Mouse (Mus musculus) embryonic facial prominence, embryonic 15.5 days (tissue): ENCODE measurements around the gene Ryk. TPM values are rescaled to one million over a fixed set of nuclear protein-coding genes. Genes with fewer than 3 reads are reported as not detected.

Experiments used
- ATAC-seq: fragments of 200-750 bp; cut with Nextera tagmentation; 2 replicates; pipeline ENCODE4 v1.8.0; 2017; ENCODE audit warnings: low read depth, moderate TSS enrichment; ENCODE audit not compliant: insufficient number of reproducible peaks, low FRiP score, low TSS enrichment
- H3K27ac ChIP-seq: fragments of 300-500 bp; sonication (generic); replicated peaks from 2 replicates; pipeline ENCODE4 v1.5.1; 2015; ENCODE audit warnings: mild to moderate bottlenecking, inconsistent platforms
- H3K27me3 ChIP-seq: fragments of 300-500 bp; sonication (generic); 2 replicates; pipeline ENCODE4 v1.6.1; 2015; ENCODE audit warnings: inconsistent platforms
- H3K36me3 ChIP-seq: fragments of 300-500 bp; sonication (generic); 2 replicates; pipeline ENCODE4 v1.6.1; 2015; ENCODE audit warnings: mild to moderate bottlenecking, inconsistent platforms
- H3K4me1 ChIP-seq: fragments of 300-500 bp; sonication (generic); 2 replicates; pipeline ENCODE4 v1.6.1; 2015; ENCODE audit warnings: inconsistent platforms
- H3K4me2 ChIP-seq: fragments of 300-500 bp; sonication (generic); replicated peaks from 2 replicates; pipeline ENCODE4 v1.6.1; 2015; ENCODE audit warnings: mild to moderate bottlenecking, inconsistent platforms
- H3K4me3 ChIP-seq: fragments of 300-500 bp; sonication (generic); replicated peaks from 2 replicates; pipeline ENCODE4 v1.5.1; 2015; ENCODE audit warnings: mild to moderate bottlenecking, inconsistent platforms
- H3K9ac ChIP-seq: fragments of 300-500 bp; sonication (generic); 2 replicates; pipeline ENCODE4 v1.6.1; 2015; ENCODE audit warnings: inconsistent platforms
- H3K9me3 ChIP-seq: fragments of 300-500 bp; sonication (generic); replicated peaks from 2 replicates; pipeline ENCODE4 v1.6.1; 2016; ENCODE audit warnings: inconsistent platforms
- WGBS: fragments of 180-500 bp; shearing (Covaris S2); methylation state at CpG from one replicate; pipeline ENCODE4 v1.1.7; 2015; 5-methylcytosine and 5-hydroxymethylcytosine counted together
- polyA plus RNA-seq: library from polyadenylated mRNA; unstranded; fragments of >200 nt; fragmentation: Nextera tagmentation; extraction: Ambion mirVana; gene quantifications from 2 replicates; pipeline ENCODE4 v1.2.1, GENCODE M21; 2015

The Ryk gene
- polyA plus RNA-seq, 1 experiment from 2014 or later, result 24.8 TPM

DNA sequence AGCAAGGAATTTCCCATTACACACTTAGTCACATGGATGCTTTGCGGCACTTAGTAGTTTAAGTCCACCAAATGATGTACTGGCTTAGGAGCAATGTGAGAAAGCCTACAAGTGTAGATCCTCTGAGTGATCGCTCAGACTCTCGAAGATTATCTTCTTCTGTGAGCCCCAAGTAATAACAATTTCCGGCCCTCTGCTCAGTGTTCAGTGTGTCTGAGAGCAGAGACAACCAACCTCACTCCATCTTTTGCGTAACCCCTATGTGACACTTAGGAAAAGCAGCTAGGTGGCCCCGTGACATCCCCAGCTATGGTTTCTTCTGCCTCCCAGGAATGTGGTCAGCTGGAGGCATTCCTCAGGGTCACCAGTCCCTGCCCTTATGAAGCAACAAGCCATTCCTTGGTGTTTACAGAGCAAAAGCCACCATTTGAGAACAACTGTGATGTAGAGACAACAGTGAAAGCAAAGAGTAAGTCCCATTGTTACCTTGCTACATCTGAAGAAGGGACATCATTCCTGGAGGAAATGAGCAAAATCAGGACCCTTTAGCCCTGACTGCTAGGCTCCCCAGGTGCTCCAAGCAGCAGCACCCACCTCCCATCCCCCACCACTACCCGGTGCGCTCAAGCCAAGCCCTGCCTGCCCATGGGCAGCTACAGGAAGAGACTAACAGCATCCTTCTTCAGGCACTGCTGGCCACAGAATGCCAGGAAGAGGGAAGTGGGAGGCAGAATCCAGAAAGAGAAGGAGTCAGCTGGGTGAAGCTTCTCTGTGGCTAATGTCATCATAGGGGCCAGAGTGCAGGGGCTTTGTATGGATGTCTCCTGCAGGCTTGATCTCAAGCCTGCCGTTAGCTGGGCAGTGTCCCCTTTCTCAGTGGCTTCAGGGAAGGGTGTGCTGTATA, 116.6 kb downstream of the Ryk start:
- Histone ChIP-seq H3K4me3 (no peak overlapping the region), H3K4me1 (peaks cover 9% of the 10 kb centered on the region; the same call in 1 of the 2 replicates), H3K9me3 (no peaks in the 10 kb centered on the region), H3K4me2 (no peak overlapping the region), H3K27ac (peak overlapping the region; percentile 73; the same call in 1 of the 2 replicates), H3K27me3 (no peaks in the 10 kb centered on the region), H3K36me3 (no peaks in the 10 kb centered on the region), H3K9ac (no peak overlapping the region)
- WGBS, result 80% methylated on average over 9 of the region's 9 CpGs
- no peak for ATAC-seq

DNA sequence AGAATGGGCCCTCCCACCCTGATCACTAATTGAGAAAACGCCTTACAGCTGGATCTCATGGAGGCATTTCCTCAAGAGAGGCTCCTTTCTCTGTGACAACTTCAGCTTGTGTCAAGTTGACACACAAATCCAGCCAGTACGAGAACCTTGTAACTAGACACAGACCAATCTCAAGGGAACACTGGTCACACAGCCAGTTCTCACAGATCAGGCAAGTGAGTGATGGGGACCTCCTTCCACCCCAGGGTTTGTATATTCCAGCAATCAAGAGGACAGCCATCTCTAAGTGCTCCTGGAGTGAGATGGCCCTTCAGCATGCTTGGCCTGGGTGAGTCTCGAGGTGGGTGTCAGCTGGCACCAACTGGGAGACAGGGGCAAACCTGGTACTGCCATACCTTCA, 121.1 kb downstream of the Ryk start:
- H3K4me3 ChIP-seq, result no peak overlapping the region
- H3K4me1 ChIP-seq, result peaks cover 8% of the 10 kb centered on the region; the same call in 1 of the 2 replicates
- no peak overlapping the region for H3K27ac ChIP-seq
- H3K27me3 ChIP-seq, result no peaks in the 10 kb centered on the region; the same call in 1 of the 2 replicates
- 65% methylated on average over 3 of the region's 3 CpGs for WGBS
- no peaks in the 10 kb centered on the region for H3K9me3 ChIP-seq
- no peak for ATAC-seq
- H3K36me3 ChIP-seq, result no peaks in the 10 kb centered on the region
- H3K4me2 ChIP-seq, result no peak overlapping the region
- no peak overlapping the region for H3K9ac ChIP-seq

Other genes starting within 250 kb of the Ryk start
- 182 and 192 TPM in 2 replicates for gene Anapc13, start 208.6 kb upstream of the Ryk start, polyA plus RNA-seq
- gene Cep63, start 208.4 kb upstream of the Ryk start, polyA plus RNA-seq, result 49.0 and 49.3 TPM in 2 replicates
- 53.6 and 53.7 TPM in 2 replicates for gene Amotl2, start 118.2 kb upstream of the Ryk start, polyA plus RNA-seq
- 9.2 and 10.9 TPM in 2 replicates for gene Slco2a1, start 153.8 kb downstream of the Ryk start, polyA plus RNA-seq